Mouse (Mus musculus): ENCODE results near the gene Gm10647.
A peak's percentile ranks its signal among the peaks of the same experiment; 100 is the strongest.
"Not testable (repeated sequence)": the region's sequence is repeated elsewhere in the genome, so short reads cannot be mapped to it uniquely, and the experiment has no call there.

Gene Gm10647

GRCm38 (mm10) chr9:66796739-66797138 is at the start of gene Gm10647:
Gm10647 (plus strand) TSS chr9:66797039.
- DNase-seq (ENCODE audit: low spot score), result no peak

GRCm38 (mm10) chr9:66748390-66748789 is 48.4 kb upstream of the Gm10647 start:
- no peak for DNase-seq (ENCODE audit: low spot score)

GRCm38 (mm10) chr9:66752849-66753248 is 44.0 kb upstream of the Gm10647 start:
- DNase-seq (ENCODE audit: low spot score), result no peak

GRCm38 (mm10) chr9:66760991-66761390 is 35.8 kb upstream of the Gm10647 start:
- DNase-seq (ENCODE audit: low spot score), result no peak

GRCm38 (mm10) chr9:66768721-66769120 is 28.1 kb upstream of the Gm10647 start:
- no peak for DNase-seq (ENCODE audit: low spot score)

GRCm38 (mm10) chr9:66769275-66769674 is 27.6 kb upstream of the Gm10647 start:
- no peak for DNase-seq (ENCODE audit: low spot score)

GRCm38 (mm10) chr9:66770701-66771100 is 26.1 kb upstream of the Gm10647 start:
- no peak for DNase-seq (ENCODE audit: low spot score)

GRCm38 (mm10) chr9:66784552-66784951 is 12.3 kb upstream of the Gm10647 start:
- not testable (repeated sequence) for DNase-seq (ENCODE audit: low spot score)

- peak; percentile 19 for DNase-seq (ENCODE audit: low spot score)
Measured at GRCm38 (mm10) chr9:66787821-66788220, 9.0 kb upstream of the Gm10647 start.

GRCm38 (mm10) chr9:66794629-66795463 is 2.0 kb upstream of the Gm10647 start:
- no peak for DNase-seq (ENCODE audit: low spot score)

- DNase-seq (ENCODE audit: low spot score), result peak; percentile 94
Measured at GRCm38 (mm10) chr9:66795464-66796324, 1.1 kb upstream of the Gm10647 start, which contains the start of gene Aph1b. Aph1b (minus strand) TSS chr9:66795490.

GRCm38 (mm10) chr9:66801947-66802346 is 5.1 kb downstream of the Gm10647 start:
- no peak for DNase-seq (ENCODE audit: low spot score)

GRCm38 (mm10) chr9:66805951-66806350 is 9.1 kb downstream of the Gm10647 start:
- DNase-seq (ENCODE audit: low spot score), result not testable (repeated sequence)

GRCm38 (mm10) chr9:66813392-66813791 is 16.6 kb downstream of the Gm10647 start:
- no peak for DNase-seq (ENCODE audit: low spot score)

GRCm38 (mm10) chr9:66820996-66821395 is 24.2 kb downstream of the Gm10647 start:
- no peak for DNase-seq (ENCODE audit: low spot score)

- DNase-seq (ENCODE audit: low spot score), result not testable (repeated sequence)
Measured at GRCm38 (mm10) chr9:66822255-66822654, 25.4 kb downstream of the Gm10647 start.

GRCm38 (mm10) chr9:66825990-66826389 is 29.2 kb downstream of the Gm10647 start:
- DNase-seq (ENCODE audit: low spot score), result peak; percentile 34

- DNase-seq (ENCODE audit: low spot score), result no peak
Measured at GRCm38 (mm10) chr9:66832366-66832908, 35.6 kb downstream of the Gm10647 start.

- DNase-seq (ENCODE audit: low spot score), result no peak
Measured at GRCm38 (mm10) chr9:66833851-66834250, 37.0 kb downstream of the Gm10647 start.

- peak; percentile 99 for DNase-seq (ENCODE audit: low spot score)
Measured at GRCm38 (mm10) chr9:66834318-66835096, 37.7 kb downstream of the Gm10647 start, which contains the start of gene Aph1c. Aph1c (minus strand) TSS chr9:66834726.

GRCm38 (mm10) chr9:66835097-66835480 is 38.2 kb downstream of the Gm10647 start:
- no peak for DNase-seq (ENCODE audit: low spot score)

- no peak for DNase-seq (ENCODE audit: low spot score)
Measured at GRCm38 (mm10) chr9:66846822-66847221, 50.0 kb downstream of the Gm10647 start.
